Mouse (Mus musculus): ENCODE measurements around the gene Akna. TPM values are rescaled to one million over a fixed set of nuclear protein-coding genes. Genes with fewer than 3 reads are reported as not detected.

Akna gene
- polyA plus RNA-seq (2016; fragmentation: Nextera tagmentation; extraction: Ambion mirVana), result 16.3 and 16.8 TPM in 2 replicates

DNA sequence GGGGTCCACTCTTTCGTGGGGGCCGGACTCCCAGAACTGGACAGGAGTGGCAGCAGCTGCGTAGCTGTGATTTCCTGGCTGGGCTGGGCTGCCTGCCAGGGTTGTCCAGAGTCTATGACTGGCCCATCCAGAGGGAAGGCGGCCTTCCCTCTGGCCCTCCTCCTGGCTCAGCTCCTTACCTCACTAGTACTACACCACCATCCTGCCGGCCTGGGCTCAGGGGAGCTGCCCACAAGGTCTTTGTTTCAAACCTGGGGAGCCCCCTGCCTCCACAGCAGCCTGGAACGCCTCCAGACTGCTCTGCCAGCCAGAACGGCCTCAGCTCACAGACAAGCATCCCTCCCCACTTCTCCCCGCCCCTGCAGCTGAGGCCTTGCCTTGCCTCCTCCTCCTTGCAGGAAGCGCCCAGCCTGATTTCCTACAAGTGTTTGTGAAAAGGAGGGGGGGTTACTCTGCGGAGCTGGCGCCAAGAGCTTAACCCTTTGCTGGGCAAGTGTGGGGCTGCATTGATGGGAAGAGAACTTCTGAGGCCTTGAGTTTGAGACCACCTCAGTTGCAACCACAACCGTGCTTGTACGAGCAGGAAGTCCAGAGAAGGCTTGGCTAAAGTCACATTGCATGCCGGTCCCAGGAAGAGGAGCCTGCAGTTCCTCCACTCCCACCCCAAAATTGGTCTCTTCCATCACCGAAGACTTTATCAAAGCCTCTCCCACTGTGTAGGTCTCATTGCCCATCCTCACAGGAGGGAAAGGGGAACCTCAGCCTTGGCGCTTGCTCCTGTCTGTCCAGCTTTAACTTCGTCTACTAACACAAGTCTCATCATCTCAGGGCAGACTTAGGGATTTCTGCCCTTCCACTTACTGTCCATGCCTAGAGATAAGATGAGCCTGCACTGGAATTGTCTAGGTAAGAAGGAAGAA, at the start of gene Akna:
Gene Akna, minus strand, starts transcription at position 315 of the 920 bp plus-strand sequence.
- Histone ChIP-seq H3K4me3 (peak within 1 kb of the TSS; percentile 27), H3K9me3 (no peaks in the 10 kb centered on the region), H3K27ac (replicated peaks) (peak within 1 kb of the TSS; percentile 81), H3K27me3 (no peaks in the 10 kb centered on the region; the same call in 1 of the 2 replicates), H3K4me1 (peaks cover 71% of the 10 kb centered on the region), H3K9ac (replicated peaks) (peak within 1 kb of the TSS; percentile 47), H3K36me3 (no peaks in the 10 kb centered on the region), H3K4me2 (replicated peaks) (peak within 1 kb of the TSS; percentile 44)
- 14% methylated on average over 17 of the region's 17 CpGs for WGBS
- peak; percentile 77 for ATAC-seq (ENCODE audit: low FRiP score, low read depth)

GRCm38 (mm10) chr4:63452555-63452954, 49.4 kb upstream of the Akna start:
- Histone ChIP-seq H3K9ac (replicated peaks) (no peak overlapping the region), H3K36me3 (peaks cover 10% of the 10 kb centered on the region; the same call in 1 of the 2 replicates), H3K27ac (replicated peaks) (no peak overlapping the region), H3K4me3 (no peak overlapping the region), H3K4me2 (replicated peaks) (no peak overlapping the region), H3K9me3 (no peaks in the 10 kb centered on the region), H3K27me3 (no peaks in the 10 kb centered on the region), H3K4me1 (no peaks in the 10 kb centered on the region)
- WGBS, result 64% methylated on average over 3 of the region's 3 CpGs
- ATAC-seq (ENCODE audit: low FRiP score, low read depth), result no peak

- no peak overlapping the region for H3K4me2 ChIP-seq (replicated peaks)
- H3K36me3 ChIP-seq, result peaks cover 16% of the 10 kb centered on the region
- H3K9me3 ChIP-seq, result no peaks in the 10 kb centered on the region; the same call in 1 of the 2 replicates
- H3K27me3 ChIP-seq, result no peaks in the 10 kb centered on the region
- H3K27ac ChIP-seq (replicated peaks), result no peak overlapping the region
- H3K4me1 ChIP-seq, result no peaks in the 10 kb centered on the region
- H3K9ac ChIP-seq (replicated peaks), result no peak overlapping the region
- ATAC-seq (ENCODE audit: low FRiP score, low read depth), result no peak
- H3K4me3 ChIP-seq, result no peak overlapping the region
- 91% methylated on average over 5 of the region's 5 CpGs for WGBS
Measured at GRCm38 (mm10) chr4:63450551-63450950, 47.4 kb upstream of the Akna start.

DNA sequence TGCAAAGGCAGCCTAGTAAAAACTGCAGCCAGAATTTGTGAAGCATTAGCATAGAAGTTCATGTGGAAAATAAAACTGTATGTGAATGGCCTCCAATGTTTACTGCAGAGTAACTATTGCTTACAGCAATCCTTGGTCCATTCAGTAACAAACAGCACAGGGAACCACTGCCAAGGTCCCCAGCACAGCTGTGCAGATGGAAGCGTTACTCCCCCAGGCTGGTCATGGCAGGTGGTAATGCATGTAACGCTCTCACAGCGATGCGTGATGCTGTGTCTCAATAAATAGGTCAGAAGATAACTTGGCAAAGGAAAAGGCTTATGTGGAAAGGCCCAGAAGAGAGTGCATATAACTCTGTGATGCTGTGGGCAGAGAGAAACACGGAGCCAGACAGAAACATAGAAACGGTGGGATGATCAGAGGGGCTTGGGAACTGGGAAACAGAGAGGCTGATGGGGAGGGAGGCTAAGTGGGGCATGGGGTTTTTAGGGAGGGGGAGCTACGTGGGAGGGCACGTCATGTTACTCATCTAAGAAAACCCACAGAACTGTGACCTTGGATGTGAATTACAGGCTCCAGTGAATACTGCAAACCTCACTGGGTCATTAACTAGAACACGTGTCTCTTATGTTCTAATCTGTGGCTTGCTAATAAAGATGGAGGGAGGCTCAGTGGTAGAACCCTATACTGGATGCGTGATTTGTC, 41.4 kb upstream of the Akna start:
- Histone ChIP-seq H3K27me3 (no peaks in the 10 kb centered on the region), H3K9me3 (no peaks in the 10 kb centered on the region; the same call in 1 of the 2 replicates), H3K4me1 (no peaks in the 10 kb centered on the region), H3K36me3 (peaks cover 13% of the 10 kb centered on the region), H3K9ac (replicated peaks) (no peak overlapping the region), H3K27ac (replicated peaks) (no peak overlapping the region), H3K4me3 (no peak overlapping the region), H3K4me2 (replicated peaks) (no peak overlapping the region)
- ATAC-seq (ENCODE audit: low FRiP score, low read depth), result no peak
- WGBS, result 84% methylated on average over 10 of the region's 10 CpGs

GRCm38 (mm10) chr4:63443101-63443500, 39.9 kb upstream of the Akna start:
- WGBS, result 88% methylated on average over 2 of the region's 2 CpGs
- Histone ChIP-seq H3K4me2 (replicated peaks) (no peak overlapping the region), H3K9ac (replicated peaks) (no peak overlapping the region), H3K27me3 (no peaks in the 10 kb centered on the region), H3K4me3 (no peak overlapping the region), H3K27ac (replicated peaks) (no peak overlapping the region), H3K4me1 (no peaks in the 10 kb centered on the region), H3K36me3 (peaks cover 6% of the 10 kb centered on the region; the same call in 1 of the 2 replicates), H3K9me3 (no peaks in the 10 kb centered on the region; the same call in 1 of the 2 replicates)
- no peak for ATAC-seq (ENCODE audit: low FRiP score, low read depth)

GRCm38 (mm10) chr4:63441616-63442015, 38.5 kb upstream of the Akna start:
- peaks cover 5% of the 10 kb centered on the region; the same call in 1 of the 2 replicates for H3K4me1 ChIP-seq
- no peaks in the 10 kb centered on the region; the same call in 1 of the 2 replicates for H3K9me3 ChIP-seq
- H3K27ac ChIP-seq (replicated peaks), result no peak overlapping the region
- no peak overlapping the region for H3K4me3 ChIP-seq
- peaks cover 4% of the 10 kb centered on the region; the same call in 1 of the 2 replicates for H3K36me3 ChIP-seq
- H3K9ac ChIP-seq (replicated peaks), result no peak overlapping the region
- H3K27me3 ChIP-seq, result no peaks in the 10 kb centered on the region
- WGBS, result 88% methylated on average over 7 of the region's 7 CpGs
- ATAC-seq (ENCODE audit: low FRiP score, low read depth), result no peak
- H3K4me2 ChIP-seq (replicated peaks), result no peak overlapping the region

DNA sequence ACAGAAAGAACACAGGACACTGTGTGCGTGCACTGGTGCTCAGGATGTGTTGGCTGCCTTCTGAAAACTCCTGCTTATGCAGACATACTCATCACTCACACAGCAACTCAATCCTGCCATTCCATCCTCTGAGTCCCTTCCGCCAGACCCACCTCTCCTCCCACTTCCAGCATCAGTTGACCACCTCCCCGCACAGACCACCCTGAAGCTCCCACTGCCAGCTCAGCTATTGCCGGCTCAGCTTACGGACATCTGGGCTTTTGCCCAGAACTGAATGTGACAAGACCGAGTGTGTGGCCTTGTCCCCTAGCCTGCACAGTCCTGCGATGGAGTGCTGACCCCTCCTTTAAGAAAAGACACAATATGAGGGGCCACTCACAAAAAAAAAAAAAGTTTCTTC, 37.1 kb upstream of the Akna start:
- Histone ChIP-seq H3K4me1 (peaks cover 5% of the 10 kb centered on the region; the same call in 1 of the 2 replicates), H3K4me3 (no peak overlapping the region), H3K4me2 (replicated peaks) (no peak overlapping the region), H3K9me3 (no peaks in the 10 kb centered on the region), H3K36me3 (no peaks in the 10 kb centered on the region), H3K27ac (replicated peaks) (no peak overlapping the region), H3K27me3 (no peaks in the 10 kb centered on the region), H3K9ac (replicated peaks) (no peak overlapping the region)
- WGBS, result 75% methylated on average over 7 of the region's 7 CpGs
- ATAC-seq (ENCODE audit: low FRiP score, low read depth), result no peak

GRCm38 (mm10) chr4:63437968-63438367, 34.8 kb upstream of the Akna start:
- Histone ChIP-seq H3K4me3 (no peak overlapping the region), H3K9ac (replicated peaks) (no peak overlapping the region), H3K4me1 (peaks cover 5% of the 10 kb centered on the region; the same call in 1 of the 2 replicates), H3K9me3 (no peaks in the 10 kb centered on the region), H3K27ac (replicated peaks) (0 out of 2 replicates have a peak overlapping the region, but pooled peaks have one; percentile 5), H3K4me2 (replicated peaks) (no peak overlapping the region), H3K27me3 (no peaks in the 10 kb centered on the region), H3K36me3 (peaks cover 14% of the 10 kb centered on the region)
- WGBS, result 84% methylated on average over 5 of the region's 5 CpGs
- no peak; the same call in 1 of the 2 replicates for ATAC-seq (ENCODE audit: low FRiP score, low read depth)

DNA sequence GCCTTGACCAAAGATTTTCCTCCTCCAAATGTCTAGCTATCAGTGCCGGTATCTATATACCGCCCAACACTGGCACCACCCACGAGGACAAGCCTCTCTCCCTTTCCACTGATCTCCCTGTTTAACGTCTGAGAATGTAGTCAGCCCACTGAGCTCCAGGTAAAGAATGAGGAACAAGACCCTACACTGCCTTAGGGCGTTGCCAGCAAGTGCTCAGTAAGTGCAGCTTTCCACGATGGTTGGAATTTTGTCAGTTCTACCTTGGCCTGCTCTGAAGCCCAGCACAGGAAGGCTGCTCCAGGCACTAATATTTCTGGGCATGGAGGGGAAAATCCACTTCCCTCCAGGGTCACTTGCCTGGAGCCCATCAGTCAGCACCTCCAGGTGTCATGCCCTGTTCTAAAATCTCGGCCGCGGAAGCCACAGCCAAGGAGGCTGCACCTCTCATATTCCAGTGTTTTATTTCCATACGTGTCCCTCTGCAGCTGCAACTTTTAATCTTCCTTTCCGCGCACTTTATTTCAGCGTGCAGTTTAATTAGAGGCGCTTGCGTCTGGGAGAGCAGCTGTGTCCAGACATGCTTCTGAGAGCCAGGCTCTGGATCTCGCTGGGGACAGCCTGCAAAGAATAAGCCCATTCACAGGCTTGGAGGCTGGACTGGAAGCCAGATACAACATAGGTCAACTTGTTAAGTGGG, 34.1 kb upstream of the Akna start:
- no peak overlapping the region for H3K4me2 ChIP-seq (replicated peaks)
- no peaks in the 10 kb centered on the region for H3K27me3 ChIP-seq
- no peak overlapping the region for H3K4me3 ChIP-seq
- H3K9ac ChIP-seq (replicated peaks), result no peak overlapping the region
- peaks cover 5% of the 10 kb centered on the region; the same call in 1 of the 2 replicates for H3K4me1 ChIP-seq
- WGBS, result 81% methylated on average over 16 of the region's 16 CpGs
- no peaks in the 10 kb centered on the region for H3K9me3 ChIP-seq
- 0 out of 2 replicates have a peak overlapping the region, but pooled peaks have one; percentile 5 for H3K27ac ChIP-seq (replicated peaks)
- peaks cover 20% of the 10 kb centered on the region for H3K36me3 ChIP-seq
- ATAC-seq (ENCODE audit: low FRiP score, low read depth), result no peak; the same call in 1 of the 2 replicates

DNA sequence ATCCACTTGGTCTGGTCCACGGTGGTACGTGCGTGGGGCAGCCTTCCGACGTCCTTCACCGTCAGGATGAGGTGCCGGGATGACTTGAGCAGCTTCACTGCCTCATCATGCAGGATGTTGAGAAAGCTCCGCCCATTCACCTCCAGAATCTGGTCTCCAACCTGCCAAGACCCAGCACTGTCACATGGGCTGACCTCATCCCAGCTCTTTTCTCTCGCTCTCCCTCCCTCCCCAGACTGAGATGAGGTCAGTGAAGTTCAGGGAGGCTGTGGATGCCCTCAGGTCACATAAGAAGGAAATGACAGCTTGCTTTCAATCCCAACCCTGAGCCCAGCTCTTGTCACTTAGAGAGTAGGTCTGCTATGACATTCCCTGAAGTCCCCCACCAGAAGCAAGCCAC, 32.2 kb upstream of the Akna start:
- H3K4me2 ChIP-seq (replicated peaks), result no peak overlapping the region
- H3K4me3 ChIP-seq, result no peak overlapping the region
- no peaks in the 10 kb centered on the region for H3K27me3 ChIP-seq
- H3K36me3 ChIP-seq, result peaks cover 26% of the 10 kb centered on the region
- peaks cover 5% of the 10 kb centered on the region; the same call in 1 of the 2 replicates for H3K4me1 ChIP-seq
- 83% methylated on average over 9 of the region's 9 CpGs for WGBS
- ATAC-seq (ENCODE audit: low FRiP score, low read depth), result no peak
- H3K9ac ChIP-seq (replicated peaks), result no peak overlapping the region
- H3K27ac ChIP-seq (replicated peaks), result no peak overlapping the region
- no peaks in the 10 kb centered on the region for H3K9me3 ChIP-seq

DNA sequence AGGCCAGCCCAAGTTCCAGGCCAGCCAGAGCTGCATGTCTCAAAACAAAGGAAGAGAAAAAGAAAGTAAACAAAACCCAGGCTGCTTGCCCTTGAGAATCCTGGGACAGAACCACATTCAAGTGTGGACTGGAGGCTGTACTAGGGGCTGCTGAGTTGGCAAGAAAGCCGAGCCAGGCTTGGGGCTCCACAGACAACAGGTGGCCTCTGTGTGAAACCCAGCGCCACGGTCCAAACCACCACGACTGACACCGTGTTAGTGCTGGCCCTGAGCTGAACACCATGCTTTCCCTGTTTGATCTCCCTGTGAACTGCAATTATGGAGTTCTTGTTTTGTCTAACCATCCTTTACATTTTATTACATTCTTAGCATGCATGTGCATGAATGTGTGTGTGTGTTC, 27.9 kb upstream of the Akna start:
- no peaks in the 10 kb centered on the region for H3K27me3 ChIP-seq
- H3K4me3 ChIP-seq, result no peak overlapping the region
- no peak overlapping the region for H3K27ac ChIP-seq (replicated peaks)
- H3K36me3 ChIP-seq, result peaks cover 26% of the 10 kb centered on the region
- peaks cover 9% of the 10 kb centered on the region; the same call in 1 of the 2 replicates for H3K4me1 ChIP-seq
- ATAC-seq (ENCODE audit: low FRiP score, low read depth), result no peak
- 89% methylated on average over 5 of the region's 5 CpGs for WGBS
- H3K9ac ChIP-seq (replicated peaks), result no peak overlapping the region
- H3K9me3 ChIP-seq, result no peaks in the 10 kb centered on the region
- no peak overlapping the region for H3K4me2 ChIP-seq (replicated peaks)

All from midbrain, embryonic 12.5 days (tissue).